Mouse (Mus musculus) forebrain, embryonic 14.5 days (tissue): ENCODE data around the gene Senp7. TPM values are rescaled to one million over a fixed set of nuclear protein-coding genes. Genes with fewer than 3 reads are reported as not detected.
"Not testable (repeated sequence)": the region's sequence is repeated elsewhere in the genome, so short reads cannot be mapped to it uniquely, and the experiment has no call there.

Experiments
- ATAC-seq: fragments of 200-750 bp; cut with Nextera tagmentation; 2 replicates; pipeline ENCODE4 v1.8.0; 2017; ENCODE audit warnings: mild to moderate bottlenecking, moderate library complexity
- DNase-seq: peaks from one replicate; pipeline ENCODE4 v3.0.0-alpha.2; 2015; ENCODE audit warnings: low spot score
- H3K27ac ChIP-seq: fragments of 300-500 bp; sonication (generic); 2 replicates; pipeline ENCODE4 v1.5.1; 2014; ENCODE audit warnings: low read depth, mild to moderate bottlenecking, control low read depth, low read length, moderate library complexity
- H3K27me3 ChIP-seq: fragments of 300-500 bp; sonication (generic); replicated peaks from 2 replicates; pipeline ENCODE4 v1.6.1; 2014; ENCODE audit warnings: low read length, control low read depth, mixed read lengths; ENCODE audit not compliant: control insufficient read depth, insufficient read depth
- H3K36me3 ChIP-seq: fragments of 300-500 bp; sonication (generic); 2 replicates; pipeline ENCODE4 v1.6.1; 2014; ENCODE audit warnings: low read length, control low read depth; ENCODE audit not compliant: control insufficient read depth, insufficient read depth
- H3K4me1 ChIP-seq: fragments of 300-500 bp; sonication (generic); 2 replicates; pipeline ENCODE4 v1.6.1; 2014; ENCODE audit warnings: antibody characterized with exemption, low read length, control low read depth; ENCODE audit not compliant: control insufficient read depth, insufficient read depth
- H3K4me2 ChIP-seq: fragments of 300-500 bp; sonication (generic); 2 replicates; pipeline ENCODE4 v1.6.1; 2014; ENCODE audit warnings: mild to moderate bottlenecking, control low read depth, low read length
- H3K4me3 ChIP-seq: fragments of 300-500 bp; sonication (generic); 2 replicates; pipeline ENCODE4 v1.5.1; 2014; ENCODE audit warnings: low read depth, low read length, control low read depth
- H3K9ac ChIP-seq: fragments of 300-500 bp; sonication (generic); 2 replicates; pipeline ENCODE4 v1.6.1; 2014; ENCODE audit warnings: mild to moderate bottlenecking, low read length, control low read depth, moderate library complexity
- H3K9me3 ChIP-seq: fragments of 300-500 bp; sonication (generic); replicated peaks from 2 replicates; pipeline ENCODE4 v1.6.1; 2016; ENCODE audit warnings: low read length, control low read depth, mixed read lengths; ENCODE audit not compliant: control insufficient read depth
- WGBS: fragments of 180-500 bp; shearing (Covaris S2); extraction: QIAGEN DNeasy Blood & Tissue Kit; methylation state at CpG from one replicate; pipeline ENCODE4 v1.1.7; 2014; 5-methylcytosine and 5-hydroxymethylcytosine counted together
- polyA plus RNA-seq: library from polyadenylated mRNA; unstranded; fragments of >200 nt; fragmentation: Nextera tagmentation; extraction: Ambion mirVana; gene quantifications from 2 replicates; pipeline ENCODE4 v1.2.1, GENCODE M21; 2014

Gene Senp7
- polyA plus RNA-seq = 47.5 and 52.2 TPM in 2 replicates

DNA sequence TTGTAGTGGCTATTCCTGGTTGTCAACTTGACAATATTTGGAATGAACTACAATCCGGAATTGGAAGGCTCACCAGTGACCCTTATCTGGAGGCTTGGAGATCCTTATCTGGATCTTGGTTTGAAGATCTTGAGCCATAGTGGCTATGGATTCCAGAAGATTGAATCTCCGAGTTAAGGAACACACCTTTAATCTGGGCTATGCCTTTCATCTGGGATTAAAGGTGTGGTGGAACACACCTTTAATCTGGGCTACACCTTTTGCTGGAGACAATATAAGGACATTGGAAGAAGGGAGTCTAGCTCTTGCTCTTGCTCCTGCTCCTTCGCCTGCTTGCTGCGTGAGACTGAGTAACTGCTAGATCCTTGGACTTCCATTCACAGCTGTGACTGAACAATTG, at the start of gene Senp7:
Gene Senp7, plus strand, starts transcription at position 301 of the 400 bp plus-strand sequence.
- DNase-seq, H3K27me3 ChIP-seq, H3K9ac ChIP-seq, ATAC-seq, H3K4me1 ChIP-seq, H3K9me3 ChIP-seq, H3K36me3 ChIP-seq, H3K4me3 ChIP-seq, H3K4me2 ChIP-seq, H3K27ac ChIP-seq: not testable (repeated sequence)
- WGBS = no CpG with 5 or more reads among the region's 4 CpGs

DNA sequence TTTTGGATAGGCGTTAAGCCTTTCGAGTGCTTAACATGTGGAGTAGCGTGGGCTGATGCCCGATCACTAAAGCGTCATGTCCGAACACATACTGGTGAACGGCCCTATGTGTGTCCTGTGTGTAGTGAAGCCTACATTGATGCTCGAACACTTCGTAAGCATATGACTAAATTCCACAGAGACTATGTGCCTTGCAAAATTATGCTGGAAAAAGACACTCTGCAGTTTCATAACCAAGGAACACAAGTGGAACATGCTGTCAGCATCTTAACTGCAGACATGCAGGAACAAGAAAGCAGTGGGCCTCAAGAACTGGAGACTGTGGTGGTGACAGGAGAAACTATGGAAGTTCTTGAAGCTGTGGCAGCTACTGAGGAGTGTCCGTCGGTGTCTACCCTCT, 41.3 kb upstream of the Senp7 start:
- Histone ChIP-seq H3K36me3 (peaks cover 45% of the 10 kb centered on the region), H3K27me3 (no peaks in the 10 kb centered on the region), H3K9ac (no peak overlapping the region), H3K4me1 (no peaks in the 10 kb centered on the region), H3K4me2 (no peak overlapping the region), H3K4me3 (no peak overlapping the region), H3K27ac (no peak overlapping the region), H3K9me3 (no peaks in the 10 kb centered on the region)
- ATAC-seq (no peak), DNase-seq (no peak)
- WGBS = 97% methylated on average over 11 of the region's 11 CpGs

DNA sequence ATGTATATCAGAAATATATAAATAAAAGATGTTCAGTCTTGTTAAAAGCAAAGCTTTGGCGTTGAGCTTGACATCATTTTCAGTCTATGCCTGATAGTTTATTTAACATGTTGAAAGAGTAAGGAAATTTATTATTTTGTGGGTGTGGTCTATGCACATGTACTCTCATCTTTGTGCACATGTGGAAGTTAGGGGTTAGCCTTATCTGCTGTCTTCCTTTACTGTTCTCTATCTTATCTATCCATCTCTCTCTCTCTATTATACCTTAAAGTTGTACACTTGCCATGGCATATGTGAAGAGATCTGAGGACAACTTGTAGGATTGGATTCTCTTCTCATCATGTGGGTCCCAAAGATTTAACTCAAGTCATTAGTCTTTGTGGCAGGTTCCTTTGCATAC, 39.3 kb upstream of the Senp7 start:
- DNase-seq (no peak), ATAC-seq (no peak)
- Histone ChIP-seq H3K9ac (no peak overlapping the region), H3K4me1 (no peaks in the 10 kb centered on the region), H3K4me2 (no peak overlapping the region), H3K27me3 (no peaks in the 10 kb centered on the region), H3K36me3 (peaks cover 35% of the 10 kb centered on the region), H3K9me3 (no peaks in the 10 kb centered on the region), H3K4me3 (no peak overlapping the region), H3K27ac (no peak overlapping the region)
- 92% methylated on average over 1 of the region's 1 CpGs for WGBS

DNA sequence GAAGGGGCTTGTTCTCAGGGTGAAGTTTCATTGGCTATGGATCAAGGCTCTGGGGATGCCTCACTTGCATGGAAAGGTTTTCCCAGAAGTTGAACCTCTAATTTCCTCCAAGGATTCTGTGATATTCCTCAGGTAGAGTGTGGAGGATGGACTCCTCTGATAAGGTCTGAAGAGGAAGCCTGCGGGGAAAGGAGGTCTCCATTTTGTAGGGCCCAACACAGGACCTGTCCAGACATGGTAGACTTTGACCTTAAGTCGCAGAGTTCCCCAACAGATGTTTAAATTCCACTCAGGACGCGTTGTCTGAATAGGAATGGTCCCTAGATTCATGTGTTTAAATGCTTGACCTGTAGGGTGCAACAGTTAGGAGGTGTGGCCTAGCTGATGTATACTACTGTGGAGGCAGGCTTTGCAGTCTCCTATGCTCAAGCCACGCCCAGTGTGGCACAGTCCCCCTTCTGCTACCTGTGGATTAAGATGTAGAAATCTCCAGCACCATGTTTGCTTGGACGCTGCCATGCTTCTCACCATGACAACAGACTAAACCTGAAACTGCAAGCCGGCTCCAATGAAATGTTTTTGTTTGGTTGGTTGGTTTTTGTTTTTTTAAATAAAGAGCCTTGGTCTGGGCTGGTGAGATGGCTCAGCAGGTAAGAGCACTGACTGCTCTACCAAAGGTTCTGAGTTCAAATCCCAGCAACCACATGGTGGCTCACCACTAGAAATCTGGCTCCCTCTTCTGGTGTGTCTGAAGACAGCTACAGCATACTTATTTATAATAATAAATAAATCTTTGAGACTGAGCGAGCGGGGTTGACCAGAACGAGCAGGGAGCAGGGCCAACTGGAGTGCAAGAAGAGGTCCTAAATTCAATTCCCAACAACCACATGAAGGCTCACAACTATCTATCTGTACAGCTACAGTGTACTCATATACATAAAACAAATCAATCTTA, 35.1 kb upstream of the Senp7 start:
- Histone ChIP-seq H3K27ac (no peak overlapping the region), H3K4me2 (no peak overlapping the region), H3K27me3 (no peaks in the 10 kb centered on the region), H3K4me1 (no peaks in the 10 kb centered on the region), H3K9ac (no peak overlapping the region), H3K4me3 (no peak overlapping the region), H3K36me3 (peaks cover 29% of the 10 kb centered on the region), H3K9me3 (no peaks in the 10 kb centered on the region)
- DNase-seq (no peak), ATAC-seq (no peak)
- 87% methylated on average over 10 of the region's 10 CpGs for WGBS

DNA sequence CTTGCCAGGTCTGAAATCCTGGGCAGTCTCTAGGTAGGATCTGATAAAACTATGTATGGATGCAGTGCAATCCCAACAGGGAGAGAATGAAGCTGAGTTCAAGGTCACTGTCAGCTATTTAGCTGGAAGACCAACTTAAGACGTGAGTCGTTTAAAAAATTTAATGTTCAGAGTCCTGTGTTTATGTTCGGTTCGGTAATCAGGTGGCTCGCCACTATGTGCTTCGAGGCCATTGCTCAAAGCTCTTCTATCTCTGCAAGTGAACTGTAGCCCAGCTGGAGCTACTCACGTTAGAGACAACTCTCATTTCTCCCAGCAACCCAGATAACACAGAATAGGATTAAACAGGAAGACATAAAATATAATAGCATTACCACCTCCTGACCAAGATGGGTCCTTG, 34.1 kb upstream of the Senp7 start:
- Histone ChIP-seq H3K27me3 (no peaks in the 10 kb centered on the region), H3K4me1 (no peaks in the 10 kb centered on the region), H3K27ac (no peak overlapping the region), H3K9ac (no peak overlapping the region), H3K9me3 (no peaks in the 10 kb centered on the region), H3K4me2 (no peak overlapping the region), H3K4me3 (no peak overlapping the region), H3K36me3 (peaks cover 36% of the 10 kb centered on the region)
- ATAC-seq (no peak), DNase-seq (no peak)
- WGBS = 89% methylated on average over 7 of the region's 7 CpGs

DNA sequence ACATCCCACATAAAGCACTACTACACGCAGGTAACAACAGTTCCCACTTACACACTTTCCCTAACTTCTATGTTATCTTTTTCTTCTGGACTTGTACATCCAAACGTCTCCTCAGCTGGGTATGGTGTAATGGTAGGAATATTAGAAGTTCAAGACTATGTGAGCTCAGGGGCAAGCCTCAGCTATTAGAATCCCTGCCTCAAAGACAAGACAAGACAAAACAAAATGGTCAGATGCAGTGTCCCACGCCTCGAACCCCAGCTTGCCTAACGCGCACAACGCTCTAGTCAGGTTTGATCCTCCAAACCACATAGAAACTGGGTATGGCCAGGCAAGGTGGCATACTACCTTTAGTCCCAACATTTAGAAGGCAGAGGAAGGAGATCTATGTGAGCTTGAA, 28.5 kb upstream of the Senp7 start:
- H3K4me3 ChIP-seq = no peak overlapping the region
- ATAC-seq = no peak

DNA sequence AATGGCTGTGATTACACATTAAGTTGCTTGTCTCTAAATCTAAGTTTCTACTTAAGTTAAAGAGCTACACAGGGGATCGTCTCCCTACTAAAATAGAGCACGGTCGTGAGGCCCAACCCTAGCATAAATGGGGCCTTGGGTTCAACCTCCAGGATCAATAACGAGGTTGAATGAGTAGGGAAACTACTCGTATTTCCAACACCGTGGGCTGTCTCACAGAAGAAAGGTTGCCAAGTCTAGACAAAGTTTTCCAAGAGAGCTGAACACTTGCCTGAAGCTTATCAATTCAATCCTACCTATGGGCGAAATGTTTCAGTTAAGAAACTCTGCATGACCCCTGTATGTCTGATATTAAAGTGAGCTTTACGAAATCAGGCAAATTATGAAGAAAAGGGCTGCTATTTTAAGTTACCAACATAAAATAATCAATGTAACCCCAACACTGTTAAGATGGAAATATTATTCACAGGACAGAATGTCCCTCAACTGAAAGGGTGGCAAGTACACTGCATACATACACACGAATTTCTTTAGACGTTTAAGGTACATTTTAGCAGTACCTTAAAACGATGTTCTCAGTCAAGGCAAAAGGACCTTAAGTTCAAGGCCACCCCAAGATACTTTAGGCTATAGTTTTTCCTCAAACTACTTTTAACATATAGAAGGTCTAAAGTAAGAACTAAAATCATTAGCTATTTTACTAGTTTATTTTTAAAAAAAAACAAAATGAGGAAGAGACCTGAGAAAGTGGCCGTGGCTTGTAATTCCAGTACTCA, 20.1 kb upstream of the Senp7 start:
- Histone ChIP-seq H3K27me3 (no peaks in the 10 kb centered on the region), H3K27ac (no peak overlapping the region), H3K9me3 (no peaks in the 10 kb centered on the region), H3K4me1 (peaks cover 18% of the 10 kb centered on the region), H3K9ac (peak overlapping the region; percentile 95), H3K36me3 (peaks cover 30% of the 10 kb centered on the region), H3K4me2 (peak overlapping the region; percentile 73), H3K4me3 (peak overlapping the region; percentile 95)
- 38% methylated on average over 12 of the region's 12 CpGs for WGBS
- no peak for ATAC-seq
- no peak for DNase-seq

More for the DNA sequence above, 28.5 kb upstream of the Senp7 start:
- Histone ChIP-seq H3K9ac (no peak overlapping the region), H3K27ac (no peak overlapping the region), H3K36me3 (peaks cover 55% of the 10 kb centered on the region), H3K4me1 (0 out of 2 replicates have a peak, but pooled peaks cover 2% of the 10 kb centered on the region), H3K27me3 (no peaks in the 10 kb centered on the region), H3K4me2 (no peak overlapping the region), H3K9me3 (no peaks in the 10 kb centered on the region)
- DNase-seq = no peak
- WGBS = 94% methylated on average over 7 of the region's 7 CpGs

DNA sequence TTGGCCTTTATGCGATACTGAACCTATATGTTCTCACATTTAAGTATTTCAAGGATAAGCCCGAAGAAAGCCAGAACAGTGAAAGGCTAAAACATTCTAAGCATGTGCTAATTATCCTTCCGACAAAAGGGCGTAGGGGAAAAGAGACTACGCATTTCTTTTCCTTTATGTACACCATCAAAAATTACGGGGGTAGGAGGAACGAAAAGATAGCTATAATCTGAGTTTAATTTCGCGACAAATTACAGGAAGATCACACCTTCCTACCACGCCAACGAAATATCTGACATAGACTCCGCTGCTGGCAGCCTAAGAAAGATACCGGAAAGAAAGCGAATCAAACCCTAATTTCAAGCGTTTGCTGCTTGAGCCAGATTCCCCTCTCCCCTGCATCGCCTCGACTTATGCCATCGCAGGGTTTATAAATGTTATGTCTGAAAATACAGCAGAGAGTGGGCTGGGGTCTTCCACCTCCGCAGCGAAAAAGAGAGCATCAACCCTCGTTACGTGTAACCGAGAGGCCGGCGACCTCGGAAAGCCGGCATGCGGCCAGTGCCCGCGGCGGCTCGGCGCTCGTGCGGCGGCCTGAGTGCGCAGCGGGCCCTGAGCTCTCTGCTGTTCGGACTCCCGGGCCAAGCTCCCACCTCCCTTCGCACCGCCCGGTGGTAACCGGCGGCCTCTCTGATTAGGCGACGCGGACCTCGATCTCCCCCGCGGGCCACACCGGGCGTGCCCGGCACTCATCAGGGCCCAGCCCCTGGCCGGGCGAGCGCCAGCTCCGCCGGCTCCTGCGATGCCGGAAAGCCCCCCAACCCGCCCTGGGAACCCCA, 19.2 kb upstream of the Senp7 start:
- DNase-seq = peak; percentile 51

More for the DNA sequence above, 19.2 kb upstream of the Senp7 start:
- WGBS = under 1% methylated on average over 58 of the region's 62 CpGs
- Histone ChIP-seq H3K9ac (peak overlapping the region; percentile 95), H3K4me1 (peaks cover 18% of the 10 kb centered on the region), H3K9me3 (no peaks in the 10 kb centered on the region), H3K27me3 (no peaks in the 10 kb centered on the region), H3K4me3 (peak overlapping the region; percentile 95), H3K27ac (peak overlapping the region; percentile 88), H3K4me2 (peak overlapping the region; percentile 73), H3K36me3 (peaks cover 39% of the 10 kb centered on the region)
- ATAC-seq = peak; percentile 85
